Mouse (Mus musculus): ENCODE measurements around the gene 4930595M18Rik.

The 4930595M18Rik gene

DNA sequence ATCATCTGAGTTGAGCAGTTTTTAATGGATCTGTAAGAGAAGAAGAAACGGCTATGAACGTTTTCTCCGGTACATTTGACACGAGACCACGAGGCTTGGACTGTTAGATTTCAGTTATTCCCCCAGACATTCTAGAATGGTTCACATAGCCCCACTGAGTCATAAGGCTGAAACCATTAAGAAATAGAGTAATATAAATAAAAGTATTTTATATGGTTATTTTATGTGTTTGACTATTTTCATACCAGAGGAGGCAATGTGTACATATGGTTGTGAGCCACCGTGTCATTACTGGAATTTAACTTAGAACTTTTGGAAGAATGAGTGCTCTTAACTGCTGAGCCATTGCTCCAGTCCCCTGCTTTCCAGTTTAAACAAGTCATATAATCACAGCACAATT, at the start of gene 4930595M18Rik:
Gene 4930595M18Rik, minus strand, starts transcription at position 101 of the 400 bp plus-strand sequence.
- DNase-seq (ENCODE audit: low spot score in 2 of 2), result no peak

DNA sequence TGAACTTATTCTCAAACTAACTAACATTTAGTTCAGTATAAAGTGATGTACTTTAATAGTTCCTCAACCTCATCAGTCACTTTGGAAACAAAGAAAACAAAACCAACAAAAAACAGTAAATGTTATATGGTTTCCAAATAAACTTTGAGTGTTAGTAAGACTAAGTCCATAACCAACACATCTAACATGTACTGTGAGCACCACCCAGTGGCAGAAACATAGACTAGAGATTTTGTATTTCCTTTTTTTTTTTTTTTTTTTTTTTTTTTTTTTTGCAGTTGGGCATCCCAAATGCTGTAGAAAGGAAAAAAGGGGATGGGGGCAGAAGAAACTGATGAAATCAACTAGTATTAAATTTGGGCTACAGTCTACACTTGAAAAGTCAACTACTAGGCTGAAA, 14.6 kb upstream of the 4930595M18Rik start:
- no peak for DNase-seq (ENCODE audit: low spot score in 2 of 2)

Measured in spleen, postnatal 14 days (tissue).